ENCODE assay signal across 11 mouse cellular contexts in the genomic region with DNA sequence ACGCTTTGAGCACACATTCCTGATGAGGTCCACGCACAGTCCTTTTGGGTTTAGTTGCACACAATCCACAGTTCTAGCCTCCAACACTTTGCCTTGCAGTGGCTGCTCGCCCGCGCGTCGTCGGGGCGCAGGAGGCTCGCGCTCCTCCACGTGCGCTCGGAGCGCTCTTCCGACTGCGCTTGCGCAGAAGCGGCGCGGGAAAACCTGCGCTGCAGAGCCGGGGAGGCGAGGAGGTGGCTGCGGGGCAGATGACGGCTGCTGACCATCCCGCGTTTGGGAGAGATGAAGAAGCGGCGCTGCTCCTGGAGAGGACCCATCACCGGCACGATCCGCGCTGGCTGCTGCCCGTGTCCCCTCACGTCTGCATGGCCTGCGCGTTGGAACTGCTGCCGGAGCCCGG. TPM values are rescaled to one million over a fixed set of nuclear protein-coding genes. Genes with fewer than 3 reads are reported as not detected.
A peak's percentile ranks its signal among the peaks of the same experiment; 100 is the strongest.
DNase-seq lines count a peak whose midpoint lies in the region; ATAC-seq and TF ChIP-seq lines count a peak whose summit lies in the region.
"Had no signal": no experiment of that assay in that cellular context is flagged by ENCODE, and none has a peak within 500 bp of the region (broad histone marks: within the 10 kb centered on the region; RNA-seq: fewer than 3 reads in every experiment).

Gene Mei1 (plus strand): TSS at position 99 of the 400 bp plus-strand sequence.

- DNase-seq in heart, adult 9 months (ENCODE audit: low spot score in 2 of 2), result no peak
- peak; percentile 26 for DNase-seq in ES-E14 (ENCODE audit: low read depth, low spot score)
- DNase-seq in gastrocnemius, postnatal 36 days, result no peak
- DNase-seq in ovary, postnatal 36 days (ENCODE audit: low spot score), result no peak
- DNase-seq in layer of hippocampus, adult 11-12 months (ENCODE audit: low spot score), result no peak
- DNase-seq: gastrocnemius, adult 2 months; layer of hippocampus, postnatal 36 days had no signal

- H3K36me3 ChIP-seq in heart, embryonic 14.5 days (ENCODE audit: control insufficient read depth, insufficient read depth, low read length), result no peaks in the 10 kb centered on the region
- H3K36me3 ChIP-seq in ES-E14 (ENCODE audit: control insufficient read depth, insufficient read depth, low read length, poor library complexity, severe bottlenecking), result no peaks in the 10 kb centered on the region
- H3K36me3 ChIP-seq in forebrain, embryonic 15.5 days, result no peaks in the 10 kb centered on the region
- H3K36me3 ChIP-seq in midbrain, embryonic 13.5 days, result no peaks in the 10 kb centered on the region

- in situ Hi-C loops in ES-E14 (cut with MboI; ENCODE audit: low sequenced_read_pairs in 2 of 2, unreplicated experiment in 2 of 2), result loop anchor here (10.0 to 25.0 kb wide), 2 partner anchors 165 to 167 kb away; partner anchors contain the start of gene Cenpm (in 1 of the 2)

- intact Hi-C loops in gastrocnemius, postnatal 36 days (cut with DNase I), result loop anchor here (2.0 kb wide), 1 partner anchor 37 kb away; no protein-coding TSS in a partner anchor

- H3K9me3 ChIP-seq in heart, embryonic 14.5 days (ENCODE audit: control insufficient read depth, low read length), result peaks cover 9% of the 10 kb centered on the region; the same call in 1 of the 2 replicates
- no peaks in the 10 kb centered on the region for H3K9me3 ChIP-seq in ES-E14 (ENCODE audit: control insufficient read depth, insufficient read depth, low read depth, low read length)
- no peaks in the 10 kb centered on the region for H3K9me3 ChIP-seq in forebrain, embryonic 15.5 days
- H3K9me3 ChIP-seq in midbrain, embryonic 13.5 days, result no peaks in the 10 kb centered on the region

- no peak within 1 kb of the TSS for H3K9ac ChIP-seq in heart, embryonic 14.5 days (ENCODE audit: low read length)
- 0 out of 2 replicates have a peak within 1 kb of the TSS, but pooled peaks have one; percentile 4 for H3K9ac ChIP-seq in ES-E14 (ENCODE audit: insufficient read depth, low read depth, low read length, poor library complexity, severe bottlenecking)
- H3K9ac ChIP-seq in forebrain, embryonic 15.5 days (replicated peaks), result no peak within 1 kb of the TSS
- no peak within 1 kb of the TSS for H3K9ac ChIP-seq in midbrain, embryonic 13.5 days (replicated peaks)

- ATAC-seq in heart, embryonic 14.5 days (ENCODE audit: insufficient number of reproducible peaks, insufficient read depth, low FRiP score, low read depth), result no peak
- ATAC-seq in forebrain, embryonic 15.5 days (replicated peaks), result no peak
- ATAC-seq in midbrain, embryonic 13.5 days, result no peak

- 19% methylated on average over 40 of the region's 40 CpGs for WGBS in heart, embryonic 14.5 days
- WGBS in forebrain, embryonic 15.5 days, result 25% methylated on average over 40 of the region's 40 CpGs
- WGBS in midbrain, embryonic 13.5 days, result 28% methylated on average over 40 of the region's 40 CpGs

- H3K27ac ChIP-seq in heart, embryonic 14.5 days (replicated peaks in 1 of 2; ENCODE audit: control insufficient read depth in 1 of 2, insufficient read depth in 1 of 2, low read depth in 2 of 2, low read length in 2 of 2), result no peak within 1 kb of the TSS
- H3K27ac ChIP-seq in ES-E14 (ENCODE audit: insufficient read depth, low read depth, low read length, poor library complexity, severe bottlenecking), result no peak within 1 kb of the TSS
- H3K27ac ChIP-seq in forebrain, embryonic 15.5 days (replicated peaks), result no peak within 1 kb of the TSS
- H3K27ac ChIP-seq in midbrain, embryonic 13.5 days, result no peak within 1 kb of the TSS
- H3K27ac ChIP-seq: gastrocnemius, adult 2 months had no signal

- H3K4me2 ChIP-seq in heart, embryonic 14.5 days (ENCODE audit: low read length), result peak within 1 kb of the TSS; percentile 42
- H3K4me2 ChIP-seq in forebrain, embryonic 15.5 days (replicated peaks), result peak within 1 kb of the TSS; percentile 33
- H3K4me2 ChIP-seq in midbrain, embryonic 13.5 days (replicated peaks), result peak within 1 kb of the TSS; percentile 42

- H3K4me1 ChIP-seq in heart, embryonic 14.5 days (ENCODE audit: control insufficient read depth in 2 of 2, insufficient read depth in 2 of 2, low read length in 2 of 2), result no peaks in the 10 kb centered on the region
- H3K4me1 ChIP-seq in ES-E14 (ENCODE audit: control insufficient read depth in 2 of 2, insufficient read depth in 2 of 2, low read length in 2 of 2, poor library complexity in 1 of 2), result no peaks in the 10 kb centered on the region
- no peaks in the 10 kb centered on the region for H3K4me1 ChIP-seq in forebrain, embryonic 15.5 days
- 0 out of 2 replicates have a peak, but pooled peaks cover 4% of the 10 kb centered on the region for H3K4me1 ChIP-seq in midbrain, embryonic 13.5 days (replicated peaks)

- H3K27me3 ChIP-seq in heart, embryonic 14.5 days (ENCODE audit: control insufficient read depth, insufficient read depth, low read length), result peaks cover 58% of the 10 kb centered on the region
- H3K27me3 ChIP-seq in forebrain, embryonic 15.5 days, result peaks cover 25% of the 10 kb centered on the region
- peaks cover 33% of the 10 kb centered on the region for H3K27me3 ChIP-seq in midbrain, embryonic 13.5 days

- H3K4me3 ChIP-seq in heart, embryonic 14.5 days (ENCODE audit: control insufficient read depth in 1 of 2, insufficient read depth in 1 of 2, low read depth in 1 of 2, low read length in 2 of 2), result no peak within 1 kb of the TSS
- peak within 1 kb of the TSS; percentile 36 to 38; a peak in 2 of 4 replicates for H3K4me3 ChIP-seq in ES-E14 (ENCODE audit: insufficient read depth in 1 of 2, low read depth in 1 of 2, low read length in 2 of 2, poor library complexity in 1 of 2, severe bottlenecking in 1 of 2)
- H3K4me3 ChIP-seq in forebrain, embryonic 15.5 days, result peak within 1 kb of the TSS; percentile 14; the same call in 1 of the 2 replicates
- H3K4me3 ChIP-seq in midbrain, embryonic 13.5 days (replicated peaks), result peak within 1 kb of the TSS; percentile 15; the same call in 1 of the 2 replicates
- H3K4me3 ChIP-seq: gastrocnemius, adult 2 months had no signal

TF ChIP-seq in ES-E14, 5 proteins besides CTCF, POLR2A, EP300 and RAD21:
- TF ChIP-seq MAFK (IDR thresholded peaks at IDR 0.05; ENCODE audit: insufficient read depth, low read depth, low read length) (no peak), ZC3H11A (IDR thresholded peaks at IDR 0.05; ENCODE audit: borderline replicate concordance, low read depth, low read length) (no peak), HCFC1 (IDR thresholded peaks at IDR 0.05; ENCODE audit: borderline replicate concordance, insufficient read depth, low read length) (no peak), CHD2 (IDR thresholded peaks at IDR 0.05; ENCODE audit: low read depth, low read length) (no peak), ZNF384 (IDR thresholded peaks at IDR 0.05; ENCODE audit: low read depth, low read length) (no peak)

RNA-seq across cellular contexts. Expression of gene Mei1, which starts in this region (rescaled TPM):
- polyA plus RNA-seq in heart, embryonic 14.5 days (2014; fragmentation: Nextera tagmentation; extraction: Ambion mirVana), result not detected in 2 replicates
- total RNA-seq in ES-E14 (2012; rRNA removed), result 0.40 and 0.42 TPM in 2 replicates
- polyA plus RNA-seq in forebrain, embryonic 15.5 days (2015; fragmentation: Nextera tagmentation; extraction: Ambion mirVana), result not detected in 2 replicates
- polyA plus RNA-seq in midbrain, embryonic 13.5 days (2015; fragmentation: Nextera tagmentation; extraction: Ambion mirVana), result 0.05 TPM in 1 of 2 replicates, not detected in the other
- under 1 TPM; 0.08 to 0.15 TPM for total RNA-seq in gastrocnemius, postnatal 36 days (2021)
- total RNA-seq: gastrocnemius, adult 2 months; neutrophil, adult 5-6 weeks had no signal

Comparison
In these comparisons a context has a peak if more than half of its experiments do, and no peak if none do; other contexts are left out.
1. Peak in DNase-seq, H3K4me3 ChIP-seq and H3K9ac ChIP-seq in ES-E14; RNA of the gene not detected or under 1 TPM.
2. H3K4me3 ChIP-seq: peak in forebrain, embryonic 15.5 days (single experiment) and midbrain, embryonic 13.5 days (single experiment); none in heart, embryonic 14.5 days (0 of 2).
3. Peak in every context shown above with its lines, with median percentiles within 50 percentile points of each other: H3K4me2 ChIP-seq.